Mouse (Mus musculus) stomach, embryonic 15.5 days (tissue): ENCODE measurements around the gene Zhx3. TPM values are rescaled to one million over a fixed set of nuclear protein-coding genes. Genes with fewer than 3 reads are reported as not detected.
A peak's percentile ranks its signal among the peaks of the same experiment; 100 is the strongest.

Experiments
- ATAC-seq: fragments of 200-750 bp; cut with Nextera tagmentation; 2 replicates; pipeline ENCODE4 v1.8.0; 2017; ENCODE audit warnings: low read depth, moderate number of reproducible peaks, moderate TSS enrichment; ENCODE audit not compliant: insufficient read depth, low FRiP score
- H3K27ac ChIP-seq: fragments of 300-500 bp; sonication (generic); 2 replicates; pipeline ENCODE4 v1.5.1; 2015; ENCODE audit warnings: mild to moderate bottlenecking, inconsistent platforms
- H3K27me3 ChIP-seq: fragments of 300-500 bp; sonication (generic); replicated peaks from 2 replicates; pipeline ENCODE4 v1.6.1; 2015; ENCODE audit warnings: inconsistent platforms
- H3K36me3 ChIP-seq: fragments of 300-500 bp; sonication (generic); 2 replicates; pipeline ENCODE4 v1.6.1; 2015; ENCODE audit warnings: inconsistent platforms
- H3K4me1 ChIP-seq: fragments of 300-500 bp; sonication (generic); 2 replicates; pipeline ENCODE4 v1.6.1; 2015; ENCODE audit warnings: inconsistent platforms
- H3K4me2 ChIP-seq: fragments of 300-500 bp; sonication (generic); 2 replicates; pipeline ENCODE4 v1.6.1; 2015; ENCODE audit warnings: mild to moderate bottlenecking, inconsistent platforms
- H3K4me3 ChIP-seq: fragments of 300-500 bp; sonication (generic); replicated peaks from 2 replicates; pipeline ENCODE4 v1.5.1; 2015; ENCODE audit warnings: inconsistent platforms
- H3K9ac ChIP-seq: fragments of 300-500 bp; sonication (generic); 2 replicates; pipeline ENCODE4 v1.6.1; 2015; ENCODE audit warnings: inconsistent platforms
- H3K9me3 ChIP-seq: fragments of 300-500 bp; sonication (generic); 2 replicates; pipeline ENCODE4 v1.6.1; 2016; ENCODE audit warnings: inconsistent platforms
- WGBS: fragments of 180-500 bp; shearing (Covaris S2); methylation state at CpG from one replicate; pipeline ENCODE4 v1.1.7; 2015; 5-methylcytosine and 5-hydroxymethylcytosine counted together
- polyA plus RNA-seq: library from polyadenylated mRNA; unstranded; fragments of >200 nt; fragmentation: Nextera tagmentation; extraction: Ambion mirVana; gene quantifications from 2 replicates; pipeline ENCODE4 v1.2.1, GENCODE M21; 2015

Zhx3 gene
- polyA plus RNA-seq, 1 experiment from 2014 or later: 8.9 TPM

DNA sequence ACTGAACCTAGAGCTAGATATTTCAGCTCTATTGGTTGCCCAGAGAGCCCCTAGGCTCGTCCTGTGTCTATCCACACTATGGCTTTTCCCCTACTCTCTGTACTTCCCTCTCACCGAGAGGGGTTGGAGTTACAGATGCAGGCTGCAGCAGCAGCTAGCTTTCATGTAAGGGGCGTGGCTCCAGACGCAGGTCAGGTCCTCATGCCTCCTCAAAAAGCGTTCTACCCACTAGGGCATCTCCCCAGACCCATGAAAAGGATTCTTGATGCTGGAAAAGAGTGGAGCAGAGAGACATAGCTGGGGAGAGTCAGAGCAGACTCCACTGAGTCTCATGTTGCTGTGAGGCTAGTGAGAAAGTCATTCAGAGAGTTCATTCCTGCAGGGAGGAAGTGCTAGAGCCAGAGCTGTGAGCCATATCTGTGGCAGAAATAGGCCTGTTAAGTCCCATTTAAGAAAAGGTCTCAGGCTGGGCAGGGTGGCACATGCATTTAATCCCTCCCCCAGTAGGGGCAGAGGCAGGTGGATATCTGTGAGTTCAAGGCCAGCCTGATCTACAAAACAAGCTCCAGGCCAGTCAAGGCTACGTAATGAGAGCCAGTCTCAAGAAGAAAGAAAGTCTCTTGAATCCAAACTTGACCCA lies 8.8 kb upstream of the Zhx3 start:
- Histone ChIP-seq H3K27me3 (no peaks in the 10 kb centered on the region), H3K4me1 (no peaks in the 10 kb centered on the region), H3K9ac (no peak overlapping the region), H3K36me3 (no peaks in the 10 kb centered on the region), H3K9me3 (no peaks in the 10 kb centered on the region), H3K4me2 (no peak overlapping the region), H3K27ac (no peak overlapping the region), H3K4me3 (no peak overlapping the region)
- 38% methylated on average over 6 of the region's 6 CpGs for whole genome bisulfite sequencing
- no peak for ATAC-seq

GRCm38 (mm10) chr2:160880453-160881195 lies 7.8 kb upstream of the Zhx3 start, which contains the start of gene Lpin3:
Lpin3 (plus strand) TSS chr2:160880670.
- WGBS: 60% methylated on average over 13 of the region's 13 CpGs
- H3K4me3 ChIP-seq: no peak within 1 kb of the TSS
- no peaks in the 10 kb centered on the region for H3K36me3 ChIP-seq
- H3K27me3 ChIP-seq: no peaks in the 10 kb centered on the region
- ATAC-seq: peak; percentile 27; the same call in 1 of the 2 replicates
- no peaks in the 10 kb centered on the region for H3K4me1 ChIP-seq
- no peak within 1 kb of the TSS for H3K4me2 ChIP-seq
- no peak within 1 kb of the TSS for H3K27ac ChIP-seq
- H3K9ac ChIP-seq: no peak within 1 kb of the TSS
- H3K9me3 ChIP-seq: no peaks in the 10 kb centered on the region

DNA sequence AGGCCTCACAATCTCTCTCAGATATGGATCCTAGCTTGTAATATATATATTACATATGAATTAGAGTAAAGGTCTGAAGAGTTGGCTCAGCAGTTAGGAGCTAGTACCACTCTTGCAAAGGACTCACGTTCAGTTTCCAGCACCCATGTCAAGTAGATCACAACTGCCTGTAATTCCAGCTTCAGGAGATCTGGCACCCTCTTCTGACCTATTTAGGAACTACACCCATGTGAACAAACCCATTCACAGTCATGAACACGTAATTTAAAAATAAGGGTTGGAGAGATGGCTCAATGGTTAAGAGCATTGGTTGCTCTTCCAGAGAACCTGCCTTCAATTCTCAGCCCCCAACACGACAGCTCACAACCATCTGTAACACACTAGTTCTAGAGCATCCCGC lies 3.3 kb upstream of the Zhx3 start:
- no peaks in the 10 kb centered on the region for H3K36me3 ChIP-seq
- no peak overlapping the region for H3K9ac ChIP-seq
- no peak overlapping the region for H3K4me2 ChIP-seq
- H3K27ac ChIP-seq: no peak overlapping the region
- 0 out of 2 replicates have a peak, but pooled peaks cover 3% of the 10 kb centered on the region for H3K4me1 ChIP-seq
- ATAC-seq: no peak
- WGBS: 89% methylated on average over 4 of the region's 4 CpGs
- no peak overlapping the region for H3K4me3 ChIP-seq
- no peaks in the 10 kb centered on the region for H3K9me3 ChIP-seq
- no peaks in the 10 kb centered on the region for H3K27me3 ChIP-seq

GRCm38 (mm10) chr2:160874231-160874877 lies 1.6 kb upstream of the Zhx3 start:
- Histone ChIP-seq H3K27ac (no peak overlapping the region), H3K9ac (no peak overlapping the region), H3K4me3 (no peak overlapping the region), H3K4me1 (0 out of 2 replicates have a peak, but pooled peaks cover 3% of the 10 kb centered on the region), H3K27me3 (no peaks in the 10 kb centered on the region), H3K9me3 (no peaks in the 10 kb centered on the region), H3K4me2 (no peak overlapping the region), H3K36me3 (no peaks in the 10 kb centered on the region)
- no peak for ATAC-seq
- WGBS: 71% methylated on average over 5 of the region's 5 CpGs

GRCm38 (mm10) chr2:160872395-160872794 lies 403 bp downstream of the Zhx3 start:
- ATAC-seq: peak; percentile 86
- H3K36me3 ChIP-seq: no peaks in the 10 kb centered on the region
- H3K9me3 ChIP-seq: no peaks in the 10 kb centered on the region
- H3K4me2 ChIP-seq: peak overlapping the region; percentile 78
- under 1% methylated on average over 41 of the region's 47 CpGs for WGBS
- peak overlapping the region; percentile 98 for H3K4me3 ChIP-seq
- no peaks in the 10 kb centered on the region for H3K27me3 ChIP-seq
- H3K27ac ChIP-seq: peak overlapping the region; percentile 99
- 0 out of 2 replicates have a peak, but pooled peaks cover 3% of the 10 kb centered on the region for H3K4me1 ChIP-seq
- peak overlapping the region; percentile 96 for H3K9ac ChIP-seq

GRCm38 (mm10) chr2:160871310-160871709 lies 1.5 kb downstream of the Zhx3 start:
- Histone ChIP-seq H3K4me1 (0 out of 2 replicates have a peak, but pooled peaks cover 3% of the 10 kb centered on the region), H3K27ac (no peak overlapping the region), H3K9me3 (no peaks in the 10 kb centered on the region), H3K9ac (no peak overlapping the region), H3K27me3 (no peaks in the 10 kb centered on the region), H3K4me2 (peak overlapping the region; percentile 27), H3K4me3 (no peak overlapping the region), H3K36me3 (no peaks in the 10 kb centered on the region)
- WGBS: 84% methylated on average over 3 of the region's 3 CpGs
- no peak for ATAC-seq

GRCm38 (mm10) chr2:160869446-160869845 lies 3.4 kb downstream of the Zhx3 start:
- 79% methylated on average over 3 of the region's 3 CpGs for WGBS
- ATAC-seq: no peak

DNA sequence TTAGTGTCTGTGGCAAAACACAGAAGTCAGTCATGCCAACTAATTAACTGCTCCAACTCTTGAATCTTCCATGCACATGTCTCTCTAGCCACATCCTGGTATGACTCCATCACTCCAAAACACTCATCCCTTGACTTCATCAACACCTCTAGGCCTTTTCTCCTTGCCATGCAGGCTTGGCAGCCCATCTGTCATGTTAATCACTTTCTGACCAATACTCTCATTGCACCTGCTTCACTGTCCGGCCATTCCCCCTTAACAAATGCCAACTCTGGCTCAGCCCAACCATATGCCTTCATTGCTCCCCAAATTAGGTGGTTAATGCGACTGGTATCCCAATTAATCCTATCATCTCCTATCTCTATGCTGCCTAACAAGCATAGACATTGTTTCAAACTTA lies 7.5 kb downstream of the Zhx3 start:
- no peak overlapping the region for H3K4me2 ChIP-seq
- no peaks in the 10 kb centered on the region for H3K9me3 ChIP-seq
- no peaks in the 10 kb centered on the region for H3K4me1 ChIP-seq
- H3K27ac ChIP-seq: no peak overlapping the region
- no peak for ATAC-seq
- H3K4me3 ChIP-seq: no peak overlapping the region
- H3K36me3 ChIP-seq: no peaks in the 10 kb centered on the region
- WGBS: 82% methylated on average over 2 of the region's 2 CpGs
- H3K27me3 ChIP-seq: no peaks in the 10 kb centered on the region
- H3K9ac ChIP-seq: no peak overlapping the region

More at GRCm38 (mm10) chr2:160869446-160869845, 3.4 kb downstream of the Zhx3 start:
- Histone ChIP-seq H3K9me3 (no peaks in the 10 kb centered on the region), H3K36me3 (no peaks in the 10 kb centered on the region), H3K4me1 (0 out of 2 replicates have a peak, but pooled peaks cover 3% of the 10 kb centered on the region), H3K4me2 (no peak overlapping the region), H3K27ac (no peak overlapping the region), H3K4me3 (no peak overlapping the region), H3K9ac (no peak overlapping the region), H3K27me3 (no peaks in the 10 kb centered on the region)

GRCm38 (mm10) chr2:160864112-160864511 lies 8.7 kb downstream of the Zhx3 start:
- H3K4me2 ChIP-seq: no peak overlapping the region
- H3K9ac ChIP-seq: no peak overlapping the region
- no peaks in the 10 kb centered on the region for H3K9me3 ChIP-seq
- no peak overlapping the region for H3K27ac ChIP-seq
- H3K4me3 ChIP-seq: no peak overlapping the region
- no peaks in the 10 kb centered on the region for H3K36me3 ChIP-seq
- H3K27me3 ChIP-seq: no peaks in the 10 kb centered on the region
- ATAC-seq: no peak
- WGBS: 88% methylated on average over 1 of the region's 1 CpGs
- H3K4me1 ChIP-seq: no peaks in the 10 kb centered on the region

DNA sequence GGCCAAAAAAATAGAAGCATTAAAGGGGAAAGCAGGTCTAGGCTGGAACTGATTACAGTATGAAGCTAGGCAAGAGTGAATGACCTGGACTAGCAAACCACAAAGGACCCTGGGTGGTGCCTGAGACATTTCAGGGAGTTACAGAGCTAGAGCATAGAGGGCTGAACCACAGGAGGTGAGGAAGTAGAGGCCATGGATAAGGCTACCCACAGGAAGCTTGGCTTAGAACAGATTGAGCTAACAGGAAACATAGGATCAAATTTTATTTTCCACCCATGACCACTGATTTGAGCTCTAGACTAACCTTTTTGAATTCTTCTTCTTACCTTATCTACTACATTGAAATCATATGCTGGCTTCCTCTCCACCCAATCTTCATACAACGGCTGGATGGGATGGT lies 12.4 kb downstream of the Zhx3 start:
- Histone ChIP-seq H3K27me3 (no peaks in the 10 kb centered on the region), H3K4me1 (no peaks in the 10 kb centered on the region), H3K36me3 (no peaks in the 10 kb centered on the region), H3K4me2 (no peak overlapping the region), H3K27ac (no peak overlapping the region), H3K9me3 (no peaks in the 10 kb centered on the region), H3K9ac (no peak overlapping the region), H3K4me3 (no peak overlapping the region)
- WGBS: 76% methylated on average over 1 of the region's 1 CpGs
- no peak for ATAC-seq

GRCm38 (mm10) chr2:160856359-160857102 lies 16.3 kb downstream of the Zhx3 start:
- no peak for ATAC-seq
- Histone ChIP-seq H3K4me3 (no peak overlapping the region), H3K27ac (no peak overlapping the region), H3K9me3 (no peaks in the 10 kb centered on the region), H3K4me2 (no peak overlapping the region), H3K9ac (no peak overlapping the region), H3K36me3 (no peaks in the 10 kb centered on the region), H3K27me3 (no peaks in the 10 kb centered on the region), H3K4me1 (no peaks in the 10 kb centered on the region)
- 78% methylated on average over 5 of the region's 5 CpGs for WGBS
